Mouse (Mus musculus): ENCODE data around the gene Thbs4. TPM values are rescaled to one million over a fixed set of nuclear protein-coding genes. Genes with fewer than 3 reads are reported as not detected.

Gene Thbs4
- polyA plus RNA-seq, 1 experiment, result not detected

DNA sequence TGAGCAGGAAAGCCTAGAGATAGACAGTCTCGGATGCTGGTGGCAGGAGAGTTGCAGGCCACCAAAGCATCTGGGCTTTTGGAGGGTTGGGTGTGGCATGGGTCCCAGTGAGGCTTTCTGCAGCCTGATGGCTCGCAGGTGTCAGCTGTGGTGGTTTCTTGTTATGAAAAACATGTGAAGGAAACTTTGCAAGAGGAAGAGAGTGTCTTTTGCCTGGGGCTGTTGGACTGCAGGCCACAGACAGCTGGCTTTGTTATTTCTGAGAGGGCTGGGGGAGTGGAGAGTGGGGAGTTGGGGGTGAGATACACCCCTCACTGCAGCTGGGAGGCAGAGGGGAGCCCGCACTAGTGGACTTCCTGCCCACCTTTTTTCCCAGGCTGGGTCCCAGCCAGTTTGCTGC lies 55.8 kb downstream of the Thbs4 start:
- TF ChIP-seq GATA1 (IDR thresholded peaks at IDR 0.05; ENCODE audit: low read length), result no peak

DNA sequence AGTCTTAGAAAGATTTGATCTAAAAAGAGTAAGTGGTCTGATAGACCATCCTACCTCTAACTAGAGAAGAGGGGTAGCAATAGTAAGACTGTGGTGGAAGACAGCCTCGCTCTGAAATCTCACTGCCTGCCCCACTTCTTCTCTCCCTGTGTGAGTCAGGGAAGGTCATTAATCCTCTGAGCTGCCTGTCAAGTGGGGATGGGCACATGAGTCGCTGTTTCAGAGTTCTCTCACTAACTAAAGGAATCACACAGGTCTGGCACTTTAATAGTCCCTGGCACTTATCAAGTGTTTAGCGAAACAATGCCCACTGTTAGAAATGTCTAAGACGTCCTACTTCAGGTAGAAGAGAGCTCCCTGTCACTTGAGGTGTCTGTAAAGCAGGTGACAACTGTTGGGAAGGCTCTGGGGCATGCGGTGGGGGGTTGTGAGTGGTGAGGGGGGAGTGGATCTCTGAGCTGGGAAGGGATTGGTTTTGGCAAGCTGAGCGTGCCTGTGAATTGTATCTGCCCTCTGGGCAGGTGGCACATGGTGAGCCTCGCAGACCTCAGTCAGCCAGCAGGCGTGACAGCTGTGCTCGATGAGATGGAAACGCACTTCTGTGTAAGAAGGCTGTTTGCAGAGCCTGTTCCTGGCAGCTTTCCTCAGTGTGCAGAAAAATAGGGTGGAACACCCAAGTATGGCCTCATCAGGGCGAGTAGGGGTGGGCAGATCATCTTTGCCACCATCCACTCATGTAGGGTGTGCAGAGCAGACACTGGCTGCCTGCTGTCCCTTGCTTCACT lies 57.9 kb downstream of the Thbs4 start:
- no peak for TF ChIP-seq GATA1 (IDR thresholded peaks at IDR 0.05; ENCODE audit: low read length)

DNA sequence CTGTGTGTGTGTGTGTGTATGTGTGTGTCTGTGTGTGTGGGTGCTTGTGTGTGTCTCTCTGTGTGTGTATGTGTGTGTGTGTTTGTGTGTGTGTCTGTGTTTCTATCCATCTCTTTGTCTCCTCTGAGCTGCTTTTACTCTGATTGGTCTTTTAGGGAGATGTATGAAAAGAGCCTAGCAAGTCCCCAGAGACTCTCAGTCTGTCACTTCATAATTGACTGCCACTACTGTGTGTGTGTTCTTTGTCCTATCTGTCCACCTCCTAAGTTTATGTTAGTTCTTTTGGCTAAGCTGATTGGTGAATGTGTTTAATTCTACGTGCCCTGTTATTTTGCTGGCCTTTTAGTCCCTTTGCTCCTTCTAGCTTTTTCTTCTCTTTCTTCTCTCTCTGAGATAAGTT lies 58.9 kb downstream of the Thbs4 start:
- no peak for TF ChIP-seq GATA1 (IDR thresholded peaks at IDR 0.05; ENCODE audit: low read length)

DNA sequence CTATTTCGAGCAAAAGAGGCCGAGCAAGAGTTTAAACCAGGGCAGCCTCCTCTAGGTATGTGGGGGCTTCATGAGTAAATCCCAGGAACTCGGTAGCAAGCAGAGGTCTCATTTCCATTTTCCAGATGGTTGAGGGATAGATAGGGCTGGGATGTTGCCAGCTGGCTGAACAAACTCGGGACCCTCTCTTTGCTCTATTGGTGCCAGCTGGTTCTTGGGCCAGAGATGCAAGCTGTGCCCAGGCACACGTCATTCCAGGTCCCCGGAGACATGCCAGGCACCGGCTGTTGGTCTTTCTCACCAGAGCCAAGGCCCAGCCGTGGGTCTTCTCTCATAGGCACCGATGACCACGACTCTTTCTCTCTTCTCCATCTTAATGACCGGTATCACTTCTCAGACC lies 60.9 kb downstream of the Thbs4 start:
- no peak for TF ChIP-seq GATA1 (IDR thresholded peaks at IDR 0.05; ENCODE audit: low read length)

DNA sequence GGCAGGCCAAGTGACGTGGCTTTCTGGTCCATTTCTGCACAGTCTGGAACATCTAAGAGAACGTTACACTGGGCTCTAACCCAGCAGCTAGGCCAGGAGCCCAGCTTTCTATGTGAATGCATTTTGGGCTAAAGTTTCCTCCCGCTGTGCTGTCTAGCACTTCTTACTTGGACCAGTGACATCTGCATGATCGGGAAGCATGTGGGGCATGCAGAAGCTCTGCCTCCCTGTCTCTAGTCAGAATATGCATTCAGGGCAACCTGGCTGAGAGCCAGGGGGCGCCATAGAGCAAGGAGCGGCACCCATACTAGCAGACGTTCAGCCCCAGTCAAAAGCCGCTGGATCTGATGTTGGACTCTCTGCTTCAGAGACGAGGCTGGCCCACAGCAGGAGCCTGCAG lies 61.4 kb downstream of the Thbs4 start:
- TF ChIP-seq GATA1 (IDR thresholded peaks at IDR 0.05; ENCODE audit: low read length), result no peak

DNA sequence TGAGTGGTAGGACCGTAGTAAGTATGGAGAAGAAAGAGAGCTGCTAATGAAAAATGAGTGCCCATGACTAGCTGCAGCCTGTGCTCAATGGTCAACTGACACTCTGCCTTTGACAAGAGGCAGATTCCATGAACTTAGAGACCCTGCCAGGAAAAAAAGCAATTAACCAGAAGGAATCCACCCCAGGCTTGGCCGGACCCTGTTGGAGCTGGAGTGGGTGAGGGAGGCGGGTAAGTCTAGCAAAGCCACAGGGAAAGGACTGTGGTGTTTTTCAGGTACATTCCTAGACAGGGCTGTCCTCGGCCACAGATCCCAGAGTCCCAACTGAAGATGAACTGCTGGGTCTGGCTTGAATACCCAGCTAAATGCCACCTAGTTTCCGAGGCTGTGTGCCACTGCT lies 61.8 kb downstream of the Thbs4 start:
- TF ChIP-seq GATA1 (IDR thresholded peaks at IDR 0.05; ENCODE audit: low read length), result no peak

DNA sequence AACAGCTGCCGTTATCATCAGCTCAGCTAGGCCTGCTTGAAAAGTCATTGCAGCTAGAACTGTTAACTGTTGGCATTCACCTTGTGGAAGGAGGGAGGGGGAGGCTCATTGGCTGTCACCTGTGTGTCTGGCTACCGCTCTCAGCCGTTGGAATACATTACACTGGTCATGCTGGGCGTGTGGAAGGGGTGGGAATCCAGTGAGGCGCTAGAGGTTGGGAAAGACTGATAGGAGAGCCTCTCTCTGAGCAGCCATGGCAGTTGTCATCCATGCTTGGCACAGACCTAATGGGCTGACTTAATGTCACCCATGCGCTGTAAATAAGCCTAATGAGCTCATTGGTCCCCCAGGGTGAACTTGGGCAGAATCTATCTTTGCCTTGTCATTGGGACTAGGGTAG lies 62.8 kb downstream of the Thbs4 start:
- no peak for TF ChIP-seq GATA1 (IDR thresholded peaks at IDR 0.05; ENCODE audit: low read length)

DNA sequence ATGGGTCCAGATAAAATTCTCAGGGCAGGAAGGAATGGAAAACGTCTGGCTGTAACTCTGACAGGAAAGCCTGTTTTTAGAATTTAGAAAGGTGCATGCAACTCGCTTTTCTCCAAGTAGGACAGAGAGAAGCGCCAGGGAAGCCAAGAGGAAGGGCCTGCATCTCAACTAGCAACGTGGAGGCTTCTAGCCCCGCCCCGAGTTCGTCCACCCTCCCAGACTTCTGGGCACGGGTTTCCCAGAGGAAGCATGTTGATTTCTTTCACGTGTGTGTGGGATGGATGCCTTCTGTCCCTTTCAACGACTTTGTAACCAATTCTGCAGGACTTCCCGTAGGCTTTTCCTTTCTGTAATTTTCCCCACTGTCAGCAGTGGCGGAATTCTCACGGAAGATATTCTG lies 64.8 kb downstream of the Thbs4 start:
- no peak for TF ChIP-seq GATA1 (IDR thresholded peaks at IDR 0.05; ENCODE audit: low read length)

DNA sequence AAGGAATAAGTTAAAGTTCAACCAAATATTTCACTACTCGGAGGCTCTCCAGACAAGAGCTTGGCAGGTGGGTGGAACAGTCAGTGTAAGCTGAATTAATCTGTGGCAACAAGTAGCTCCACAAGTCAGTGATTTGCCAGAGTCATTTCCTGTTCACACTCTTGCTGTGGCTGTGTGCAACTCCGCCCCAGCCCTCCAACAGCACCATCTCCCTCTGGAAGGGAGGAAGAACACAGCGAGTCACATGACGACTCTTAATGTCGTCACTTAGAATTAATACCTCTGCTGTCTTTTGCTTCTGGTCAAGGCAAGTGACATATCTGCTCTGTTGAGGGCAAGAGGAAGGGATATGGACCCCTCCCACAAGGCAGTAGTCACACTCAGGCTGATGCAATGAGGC lies 72.2 kb downstream of the Thbs4 start:
- TF ChIP-seq GATA1 (IDR thresholded peaks at IDR 0.05; ENCODE audit: low read length), result no peak

DNA sequence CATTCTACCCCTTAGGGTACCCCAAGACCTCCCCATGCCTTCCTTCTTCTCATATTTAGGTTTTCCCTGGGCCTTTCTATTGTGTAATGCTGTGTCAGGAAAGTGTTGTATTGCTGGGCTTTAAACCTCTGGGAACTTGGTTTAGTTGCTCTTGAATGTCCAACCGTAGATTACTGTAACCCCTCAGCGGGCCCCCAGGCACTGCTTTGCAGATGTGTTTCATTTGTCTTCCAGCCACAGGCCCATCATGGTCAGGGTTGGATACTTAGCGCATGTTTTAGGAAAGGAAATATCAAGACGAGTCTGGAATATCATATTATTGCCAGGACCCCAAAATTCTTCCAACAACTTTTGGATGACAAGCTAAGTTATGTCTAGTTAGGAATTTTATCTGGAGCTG lies 73.6 kb downstream of the Thbs4 start:
- no peak for TF ChIP-seq GATA1 (IDR thresholded peaks at IDR 0.05; ENCODE audit: low read length)

DNA sequence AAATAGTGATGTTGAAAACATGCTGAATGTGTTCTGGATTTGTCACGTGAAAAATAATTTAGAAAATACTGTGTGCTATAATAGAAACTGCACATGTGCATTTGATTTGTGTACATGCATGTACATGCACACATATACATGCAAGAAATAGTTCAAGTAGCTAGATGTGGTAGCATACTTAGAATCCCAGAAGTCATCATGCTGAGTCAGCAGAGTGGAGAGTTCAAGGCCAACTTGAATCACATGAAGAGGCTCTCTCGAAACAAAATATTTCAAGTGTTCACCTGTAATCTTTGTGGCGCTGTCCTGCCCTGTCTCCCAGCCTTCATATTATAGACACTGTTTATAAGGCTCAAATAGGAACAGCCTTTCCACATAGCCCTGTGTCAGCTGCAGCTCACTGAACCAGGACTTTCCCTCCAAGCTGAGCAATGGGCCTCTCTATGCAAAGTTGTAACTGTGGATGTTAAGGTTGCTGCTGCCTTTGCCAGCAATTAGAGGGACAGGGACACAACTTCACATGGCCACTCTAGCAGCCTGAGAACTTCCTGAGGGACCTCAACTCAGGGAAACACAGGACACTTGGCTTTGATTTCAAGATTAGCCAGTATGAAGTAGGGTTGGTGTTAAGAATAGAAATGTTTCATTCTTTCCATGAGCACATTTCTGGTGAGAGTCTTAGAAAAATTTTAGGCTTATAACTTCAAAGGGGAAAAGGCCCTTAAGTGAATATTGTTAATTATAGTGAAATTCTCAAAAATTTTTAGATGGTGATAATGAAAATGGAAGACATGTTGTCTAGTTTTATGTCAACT lies 76.6 kb downstream of the Thbs4 start:
- TF ChIP-seq GATA1 (IDR thresholded peaks at IDR 0.05; ENCODE audit: low read length), result no peak

DNA sequence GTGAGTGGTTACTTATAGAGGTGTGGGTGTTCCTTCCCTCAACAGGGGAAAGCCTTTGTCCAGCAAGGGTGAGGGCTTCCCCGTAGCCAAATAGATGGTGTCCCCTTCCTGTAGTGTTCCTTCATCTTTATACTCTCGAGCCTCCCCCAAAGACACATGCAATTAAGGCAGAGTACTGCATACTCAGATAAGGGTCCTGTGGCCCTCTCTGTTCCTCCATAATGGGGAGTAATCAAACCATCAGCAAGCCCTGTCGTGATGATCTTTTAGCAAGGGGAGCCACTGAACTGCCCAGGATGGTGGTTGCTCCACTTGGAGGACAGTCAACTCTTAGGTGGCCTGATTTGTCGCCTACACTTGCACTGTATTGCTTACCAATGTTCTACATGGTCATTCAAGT lies 82.0 kb downstream of the Thbs4 start:
- TF ChIP-seq GATA1 (IDR thresholded peaks at IDR 0.05; ENCODE audit: low read length), result no peak

DNA sequence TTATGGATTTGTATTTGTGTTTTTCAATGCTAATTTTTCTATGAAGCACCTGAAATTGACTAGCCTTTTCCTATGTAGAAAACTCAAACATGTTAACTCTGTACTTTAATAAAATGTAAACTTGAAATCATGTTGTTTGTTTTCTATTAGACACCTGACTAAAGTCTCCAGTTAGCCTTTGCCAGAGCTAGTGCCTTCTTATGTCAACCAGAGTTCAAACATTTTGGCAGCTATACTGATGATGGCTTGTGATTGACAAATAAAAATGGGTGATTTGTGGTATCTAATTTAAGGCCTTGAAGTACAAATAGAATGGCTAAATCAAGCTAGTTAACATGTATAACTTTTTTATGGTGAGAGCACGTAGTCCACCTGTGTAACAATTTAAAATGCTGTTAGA lies 82.8 kb downstream of the Thbs4 start:
- TF ChIP-seq GATA1 (IDR thresholded peaks at IDR 0.05; ENCODE audit: low read length), result no peak

DNA sequence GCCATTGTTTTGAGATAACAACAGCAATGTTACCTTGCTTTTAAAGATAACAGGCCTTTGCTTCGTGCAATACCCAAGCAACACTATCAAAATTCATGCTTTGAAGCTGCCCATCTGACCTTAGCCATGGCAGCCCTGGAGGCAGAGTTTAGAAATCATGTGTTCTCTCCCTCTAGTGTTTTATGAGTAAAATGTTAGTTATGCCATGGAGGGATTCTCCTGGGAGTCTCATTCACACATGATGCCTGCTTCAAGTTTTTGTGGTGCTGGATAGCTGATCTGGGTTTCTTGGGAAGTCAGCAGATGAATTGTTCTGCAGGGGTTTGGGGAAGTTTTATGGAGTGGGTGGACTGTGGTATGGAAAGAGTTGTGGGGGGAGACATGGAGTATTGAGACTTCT lies 84.3 kb downstream of the Thbs4 start:
- TF ChIP-seq GATA1 (IDR thresholded peaks at IDR 0.05; ENCODE audit: low read length), result no peak

DNA sequence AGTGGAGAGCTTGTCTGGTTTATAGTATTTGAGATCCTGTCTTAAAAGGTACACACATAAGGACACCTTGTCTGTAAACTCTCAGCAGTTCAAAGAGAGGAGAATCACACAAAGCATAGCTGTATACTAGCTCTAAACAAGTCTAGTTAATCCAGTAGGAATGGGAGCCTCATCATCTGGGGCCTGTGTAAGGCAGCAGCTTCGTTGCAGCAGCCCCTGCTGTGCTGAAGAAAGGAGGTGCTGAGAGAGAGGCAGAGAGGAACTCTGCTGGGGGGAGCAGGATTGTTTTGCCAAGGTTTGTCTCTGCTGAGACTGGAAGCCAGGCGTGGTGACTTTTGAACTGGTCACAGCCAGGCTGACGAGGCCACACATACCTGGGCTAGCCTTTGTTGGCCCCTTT lies 85.1 kb downstream of the Thbs4 start:
- no peak for TF ChIP-seq GATA1 (IDR thresholded peaks at IDR 0.05; ENCODE audit: low read length)

DNA sequence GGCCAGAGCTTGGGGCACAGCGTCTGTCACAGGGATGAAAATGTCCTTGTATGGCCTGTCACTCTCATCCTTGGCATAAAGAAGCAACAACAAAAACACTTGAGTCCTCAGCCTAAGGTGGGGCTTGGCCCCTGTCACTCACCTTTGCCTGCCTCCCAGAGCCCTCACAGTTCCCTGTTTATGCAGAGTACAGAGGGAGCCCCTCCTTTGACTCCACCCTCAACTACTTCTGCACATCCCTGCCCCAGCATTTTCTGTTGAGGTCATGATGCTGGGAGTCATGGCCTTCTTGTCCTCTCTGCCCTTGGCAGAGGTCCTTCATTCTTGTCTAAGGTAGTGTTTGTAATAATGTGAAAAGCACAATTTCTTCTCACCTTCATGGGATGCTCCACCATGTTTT lies 86.2 kb downstream of the Thbs4 start:
- TF ChIP-seq GATA1 (IDR thresholded peaks at IDR 0.05; ENCODE audit: low read length), result no peak

DNA sequence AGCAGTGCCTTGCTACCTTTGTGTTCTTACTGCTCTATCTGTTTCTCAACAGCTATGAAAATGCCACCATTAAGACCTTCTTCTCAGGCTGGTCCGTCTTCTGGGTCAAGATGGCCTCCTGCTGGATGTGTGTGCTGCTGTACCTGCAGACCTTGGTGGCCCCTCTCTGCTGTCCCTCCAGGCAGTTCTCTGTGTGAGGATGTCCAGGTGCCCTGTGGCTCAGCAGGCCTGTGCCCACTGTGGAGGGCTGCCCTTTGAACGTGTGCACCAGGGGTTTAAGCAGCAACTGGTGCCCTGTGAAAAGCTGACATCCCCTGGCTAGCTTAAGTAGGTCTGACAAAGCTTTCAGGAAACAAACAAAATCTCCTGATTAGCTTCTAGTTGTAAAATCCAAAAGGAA lies 86.7 kb downstream of the Thbs4 start:
- TF ChIP-seq GATA1 (IDR thresholded peaks at IDR 0.05; ENCODE audit: low read length), result no peak
